Mouse (Mus musculus) neural tube, embryonic 10.5 days (tissue): ENCODE measurements around the gene 3110009E18Rik.

Experiments used
- DNase-seq: peaks from one replicate; pipeline ENCODE4 v3.0.0-alpha.2; 2017; ENCODE audit warnings: low spot score; ENCODE audit errors: extremely low spot score

The 3110009E18Rik gene

GRCm38 (mm10) chr1:120120969-120121811 is at the start of gene 3110009E18Rik, which contains the start of gene Dbi:
TSS of gene 3110009E18Rik (plus strand) at chr1:120121187.
TSS of gene Dbi (minus strand) at chr1:120121078.
- peak; percentile 95 for DNase-seq

- DNase-seq = peak; percentile 39
Measured at GRCm38 (mm10) chr1:120072900-120073299, 48.1 kb upstream of the 3110009E18Rik start.

- peak; percentile 84 for DNase-seq
Measured at GRCm38 (mm10) chr1:120073519-120074306, 47.3 kb upstream of the 3110009E18Rik start, which contains the start of gene Tmem37. TSS of gene Tmem37 (minus strand) at chr1:120074074.

GRCm38 (mm10) chr1:120074307-120074702 is 46.7 kb upstream of the 3110009E18Rik start:
- no peak for DNase-seq

GRCm38 (mm10) chr1:120074931-120075330 is 46.1 kb upstream of the 3110009E18Rik start:
- no peak for DNase-seq

GRCm38 (mm10) chr1:120075507-120075906 is 45.5 kb upstream of the 3110009E18Rik start:
- DNase-seq = no peak

GRCm38 (mm10) chr1:120077746-120078410 is 43.1 kb upstream of the 3110009E18Rik start:
- DNase-seq = no peak

- DNase-seq = no peak
Measured at GRCm38 (mm10) chr1:120080632-120081031, 40.4 kb upstream of the 3110009E18Rik start.

GRCm38 (mm10) chr1:120082957-120083585 is 37.9 kb upstream of the 3110009E18Rik start:
- DNase-seq = no peak

GRCm38 (mm10) chr1:120083921-120084517 is 37.0 kb upstream of the 3110009E18Rik start:
- no peak for DNase-seq

GRCm38 (mm10) chr1:120085696-120086095 is 35.3 kb upstream of the 3110009E18Rik start:
- no peak for DNase-seq

GRCm38 (mm10) chr1:120086644-120087043 is 34.3 kb upstream of the 3110009E18Rik start:
- no peak for DNase-seq

- DNase-seq = no peak
Measured at GRCm38 (mm10) chr1:120089180-120089579, 31.8 kb upstream of the 3110009E18Rik start.

GRCm38 (mm10) chr1:120090880-120091570 is 30.0 kb upstream of the 3110009E18Rik start:
- no peak for DNase-seq

GRCm38 (mm10) chr1:120093482-120094134 is 27.4 kb upstream of the 3110009E18Rik start:
- DNase-seq = peak; percentile 86

GRCm38 (mm10) chr1:120094920-120095319 is 26.1 kb upstream of the 3110009E18Rik start:
- no peak for DNase-seq

GRCm38 (mm10) chr1:120098327-120098726 is 22.7 kb upstream of the 3110009E18Rik start:
- DNase-seq = peak; percentile 55

GRCm38 (mm10) chr1:120099483-120099882 is 21.5 kb upstream of the 3110009E18Rik start:
- no peak for DNase-seq

GRCm38 (mm10) chr1:120100456-120101226 is 20.3 kb upstream of the 3110009E18Rik start:
- DNase-seq = no peak
